Mouse (Mus musculus): ENCODE data around the gene Slc27a1.
A peak's percentile ranks its signal among the peaks of the same experiment; 100 is the strongest.

DNA sequence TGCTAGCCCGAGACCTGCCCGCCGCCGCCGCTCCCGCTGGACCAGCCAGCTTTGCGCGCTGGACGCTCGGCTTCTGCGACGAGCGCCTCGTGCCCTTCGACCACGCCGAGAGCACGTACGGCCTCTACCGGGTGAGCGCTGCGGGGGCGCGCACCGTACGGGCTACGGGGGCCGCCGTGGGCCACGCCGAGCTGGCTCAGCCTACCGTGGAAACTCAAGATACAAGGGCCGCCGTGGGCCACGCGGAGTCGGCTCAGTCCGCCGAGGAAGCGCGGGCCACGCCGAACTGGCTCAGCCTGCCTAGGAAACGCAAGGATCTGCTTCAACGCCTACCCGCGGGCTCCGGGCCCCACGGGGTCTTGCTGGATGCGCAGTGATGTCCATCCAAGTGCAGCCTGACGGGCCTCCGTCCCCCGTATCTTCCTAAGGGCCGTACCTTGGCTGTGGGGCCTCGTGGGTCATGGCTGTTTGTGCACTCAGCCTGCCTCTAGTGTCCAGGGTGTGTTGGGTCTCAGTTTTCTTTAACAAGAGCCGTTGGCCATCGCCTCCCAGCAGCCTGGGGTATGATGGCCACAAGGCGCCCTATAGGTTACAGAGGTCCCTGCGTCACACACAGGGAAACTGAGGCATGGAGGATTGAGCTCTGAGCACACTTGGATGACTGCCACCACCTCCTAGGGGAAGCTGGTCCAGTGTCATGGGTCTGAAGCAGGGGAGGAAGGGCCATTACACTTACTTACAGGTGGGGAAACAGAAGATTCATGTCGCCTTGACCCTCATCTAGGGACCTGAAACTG, 23.9 kb downstream of the Slc27a1 start:
- peak; percentile 28; the same call in 1 of the 2 replicates for TF ChIP-seq CTCF (IDR thresholded peaks at IDR 0.05; ENCODE audit: low read depth, low read length)
- no peak for TF ChIP-seq POLR2A (IDR thresholded peaks at IDR 0.05; ENCODE audit: borderline replicate concordance, low read depth, low read length)

All from bone marrow macrophage, adult 2 months (primary cell).